Mouse (Mus musculus) spleen, postnatal 14 days (tissue): ENCODE measurements around the gene Gimap4.
"Not testable (repeated sequence)": the region's sequence is repeated elsewhere in the genome, so short reads cannot be mapped to it uniquely, and the experiment has no call there.

Experiments
- DNase-seq, 2 experiments: peaks; one replicate each; pipeline ENCODE4 v3.0.0; 2021 to 2022; ENCODE audit warnings: low spot score in 2 of 2

Gimap4 gene

GRCm38 (mm10) chr6:48675931-48676859, 8.2 kb upstream of the Gimap4 start, which contains the start of gene Gimap9:
Gene Gimap9 (plus strand): TSS chr6:48676129.
- peak; percentile 58 to 68 for DNase-seq

GRCm38 (mm10) chr6:48676860-48677415, 7.4 kb upstream of the Gimap4 start:
- no peak for DNase-seq

- no peak for DNase-seq
These were observed 6.6 kb upstream of the Gimap4 start for GRCm38 (mm10) chr6:48677492-48678345.

GRCm38 (mm10) chr6:48678391-48678790, 6.0 kb upstream of the Gimap4 start:
- DNase-seq = no peak

GRCm38 (mm10) chr6:48679701-48680100, 4.6 kb upstream of the Gimap4 start:
- no peak for DNase-seq

- no peak for DNase-seq
These were observed 3.9 kb upstream of the Gimap4 start for GRCm38 (mm10) chr6:48680421-48680820.

GRCm38 (mm10) chr6:48681472-48682090, 2.8 kb upstream of the Gimap4 start:
- DNase-seq = no peak

GRCm38 (mm10) chr6:48682271-48682670, 2.1 kb upstream of the Gimap4 start:
- DNase-seq = no peak

- not testable (repeated sequence) for DNase-seq
These were observed 1.0 kb upstream of the Gimap4 start for GRCm38 (mm10) chr6:48683263-48683821.

- no peak for DNase-seq
These were observed 457 bp downstream of the Gimap4 start for GRCm38 (mm10) chr6:48684806-48685205.

GRCm38 (mm10) chr6:48685251-48685650, 902 bp downstream of the Gimap4 start:
- no peak for DNase-seq

- DNase-seq = no peak
These were observed 1.6 kb downstream of the Gimap4 start for GRCm38 (mm10) chr6:48685694-48686665.

- no peak for DNase-seq
These were observed 2.7 kb downstream of the Gimap4 start for GRCm38 (mm10) chr6:48687077-48687476.

GRCm38 (mm10) chr6:48689320-48689719, 5.0 kb downstream of the Gimap4 start:
- DNase-seq = no peak

GRCm38 (mm10) chr6:48692962-48693361, 8.6 kb downstream of the Gimap4 start:
- DNase-seq = no peak

GRCm38 (mm10) chr6:48696830-48697554, 12.6 kb downstream of the Gimap4 start:
- no peak for DNase-seq

- DNase-seq = no peak
These were observed 13.2 kb downstream of the Gimap4 start for GRCm38 (mm10) chr6:48697555-48697930.

- no peak for DNase-seq
These were observed 13.9 kb downstream of the Gimap4 start for GRCm38 (mm10) chr6:48698066-48698856.

GRCm38 (mm10) chr6:48698888-48699287, 14.5 kb downstream of the Gimap4 start:
- DNase-seq = no peak
